Mouse (Mus musculus): ENCODE data around the gene Ect2. TPM values are rescaled to one million over a fixed set of nuclear protein-coding genes. Genes with fewer than 3 reads are reported as not detected.
A peak's percentile ranks its signal among the peaks of the same experiment; 100 is the strongest.

The Ect2 gene
- total RNA-seq, 1 experiment from 2014 or later: 8.7 TPM

- DNase-seq: no peak
Measured at GRCm38 (mm10) chr3:27067206-27067605, 86.5 kb downstream of the Ect2 start.

GRCm38 (mm10) chr3:27064886-27065285 lies 88.8 kb downstream of the Ect2 start:
- no peak for DNase-seq

- DNase-seq: no peak
Measured at GRCm38 (mm10) chr3:27063399-27064260, 90.0 kb downstream of the Ect2 start.

- DNase-seq: peak; percentile 7
Measured at GRCm38 (mm10) chr3:27060441-27060840, 93.2 kb downstream of the Ect2 start.

GRCm38 (mm10) chr3:27059529-27060322 lies 94.0 kb downstream of the Ect2 start:
- no peak for DNase-seq

- no peak for DNase-seq
Measured at GRCm38 (mm10) chr3:27055471-27055870, 98.2 kb downstream of the Ect2 start.

- no peak for DNase-seq
Measured at GRCm38 (mm10) chr3:27054766-27055165, 98.9 kb downstream of the Ect2 start.

Other genes with a start within 250 kb of the Ect2 start
- gene Nceh1, start 29.1 kb upstream of the Ect2 start, total RNA-seq (2021): 151 and 228 TPM in 2 replicates
- gene Tnfsf10, start 163.2 kb upstream of the Ect2 start, total RNA-seq (2021): 10.8 and 11.3 TPM in 2 replicates
- not detected in 2 replicates for gene Ghsr, start 217.5 kb upstream of the Ect2 start, total RNA-seq (2021)

Measured in adrenal gland, postnatal 25 days (tissue).